Mouse (Mus musculus) neural tube, embryonic 15.5 days (tissue): ENCODE measurements around the gene Pdxp. TPM values are rescaled to one million over a fixed set of nuclear protein-coding genes. Genes with fewer than 3 reads are reported as not detected.
A peak's percentile ranks its signal among the peaks of the same experiment; 100 is the strongest.

Experiments used
- ATAC-seq: fragments of 200-750 bp; cut with Nextera tagmentation; 2 replicates; pipeline ENCODE4 v1.8.0; 2017; ENCODE audit warnings: mild to moderate bottlenecking, moderate TSS enrichment, moderate library complexity; ENCODE audit not compliant: low FRiP score
- H3K27ac ChIP-seq: fragments of 300-500 bp; sonication (generic); replicated peaks from 2 replicates; pipeline ENCODE4 v1.5.1; 2015; ENCODE audit warnings: mild to moderate bottlenecking, inconsistent platforms
- H3K27me3 ChIP-seq: fragments of 300-500 bp; sonication (generic); replicated peaks from 2 replicates; pipeline ENCODE4 v1.6.1; 2015; ENCODE audit warnings: inconsistent platforms
- H3K36me3 ChIP-seq: fragments of 300-500 bp; sonication (generic); 2 replicates; pipeline ENCODE4 v1.6.1; 2015; ENCODE audit warnings: inconsistent platforms
- H3K4me1 ChIP-seq: fragments of 300-500 bp; sonication (generic); 2 replicates; pipeline ENCODE4 v1.6.1; 2015; ENCODE audit warnings: inconsistent platforms
- H3K4me2 ChIP-seq: fragments of 300-500 bp; sonication (generic); 2 replicates; pipeline ENCODE4 v1.6.1; 2015; ENCODE audit warnings: inconsistent platforms, mild to moderate bottlenecking, moderate library complexity
- H3K4me3 ChIP-seq: fragments of 300-500 bp; sonication (generic); replicated peaks from 2 replicates; pipeline ENCODE4 v1.5.1; 2015; ENCODE audit warnings: mild to moderate bottlenecking, inconsistent platforms
- H3K9ac ChIP-seq: fragments of 300-500 bp; sonication (generic); replicated peaks from 2 replicates; pipeline ENCODE4 v1.6.1; 2015; ENCODE audit warnings: mild to moderate bottlenecking, inconsistent platforms
- H3K9me3 ChIP-seq: fragments of 300-500 bp; sonication (generic); replicated peaks from 2 replicates; pipeline ENCODE4 v1.6.1; 2016; ENCODE audit warnings: inconsistent platforms
- WGBS: fragments of 180-500 bp; shearing (Covaris S2); methylation state at CpG from one replicate; pipeline ENCODE4 v1.1.7; 2015; ENCODE audit warnings: mixed read lengths; 5-methylcytosine and 5-hydroxymethylcytosine counted together
- polyA plus RNA-seq: library from polyadenylated mRNA; unstranded; fragments of >200 nt; fragmentation: Nextera tagmentation; extraction: Ambion mirVana; gene quantifications from 2 replicates; pipeline ENCODE4 v1.2.1, GENCODE M21; 2015

Pdxp gene
- polyA plus RNA-seq, 1 experiment from 2014 or later = 76.9 TPM

GRCm38 (mm10) chr15:78930192-78930706 lies 16.5 kb downstream of the Pdxp start:
- Histone ChIP-seq H3K4me1 (peaks cover 37% of the 10 kb centered on the region), H3K36me3 (no peaks in the 10 kb centered on the region), H3K4me3 (no peak overlapping the region), H3K27ac (no peak overlapping the region), H3K9me3 (no peaks in the 10 kb centered on the region), H3K4me2 (no peak overlapping the region), H3K27me3 (0 out of 2 replicates have a peak, but pooled peaks cover 3% of the 10 kb centered on the region), H3K9ac (no peak overlapping the region)
- ATAC-seq = no peak
- WGBS = 95% methylated on average over 6 of the region's 6 CpGs

- Histone ChIP-seq H3K36me3 (no peaks in the 10 kb centered on the region), H3K27me3 (0 out of 2 replicates have a peak, but pooled peaks cover 3% of the 10 kb centered on the region), H3K9ac (no peak overlapping the region), H3K4me1 (peaks cover 37% of the 10 kb centered on the region), H3K4me2 (no peak overlapping the region), H3K9me3 (no peaks in the 10 kb centered on the region), H3K4me3 (no peak overlapping the region), H3K27ac (no peak overlapping the region)
- WGBS = 88% methylated on average over 7 of the region's 7 CpGs
- ATAC-seq = no peak
Measured at GRCm38 (mm10) chr15:78930801-78931426, 17.2 kb downstream of the Pdxp start.

- 30% methylated on average over 3 of the region's 3 CpGs for WGBS
- peaks cover 36% of the 10 kb centered on the region for H3K4me1 ChIP-seq
Measured at GRCm38 (mm10) chr15:78931577-78931976, 17.9 kb downstream of the Pdxp start.

GRCm38 (mm10) chr15:78934784-78935320 lies 21.1 kb downstream of the Pdxp start, which contains the start of gene Nol12:
Gene Nol12, plus strand, starts transcription at chr15:78934933.
- peaks cover 26% of the 10 kb centered on the region for H3K4me1 ChIP-seq
- no peaks in the 10 kb centered on the region for H3K9me3 ChIP-seq
- H3K4me3 ChIP-seq = peak within 1 kb of the TSS; percentile 76
- ATAC-seq = peak; percentile 92
- H3K9ac ChIP-seq = peak within 1 kb of the TSS; percentile 72
- peak within 1 kb of the TSS; percentile 87 for H3K27ac ChIP-seq
- peak within 1 kb of the TSS; percentile 68 for H3K4me2 ChIP-seq
- WGBS = under 1% methylated on average over 41 of the region's 42 CpGs
- H3K27me3 ChIP-seq = no peaks in the 10 kb centered on the region
- H3K36me3 ChIP-seq = peaks cover 26% of the 10 kb centered on the region

More at GRCm38 (mm10) chr15:78931577-78931976, 17.9 kb downstream of the Pdxp start:
- no peak overlapping the region for H3K9ac ChIP-seq
- 0 out of 2 replicates have a peak, but pooled peaks cover 3% of the 10 kb centered on the region for H3K27me3 ChIP-seq
- no peak overlapping the region for H3K4me3 ChIP-seq
- no peak overlapping the region for H3K4me2 ChIP-seq
- no peaks in the 10 kb centered on the region for H3K9me3 ChIP-seq
- H3K36me3 ChIP-seq = no peaks in the 10 kb centered on the region
- ATAC-seq = no peak
- H3K27ac ChIP-seq = no peak overlapping the region

- Histone ChIP-seq H3K36me3 (peaks cover 42% of the 10 kb centered on the region), H3K9me3 (no peaks in the 10 kb centered on the region), H3K4me1 (peaks cover 26% of the 10 kb centered on the region), H3K27ac (no peak overlapping the region), H3K9ac (no peak overlapping the region), H3K27me3 (no peaks in the 10 kb centered on the region), H3K4me3 (no peak overlapping the region), H3K4me2 (0 out of 2 replicates have a peak overlapping the region, but pooled peaks have one; percentile 68)
- 91% methylated on average over 12 of the region's 12 CpGs for WGBS
- no peak for ATAC-seq
Measured at GRCm38 (mm10) chr15:78936403-78936802, 22.7 kb downstream of the Pdxp start.

- H3K9me3 ChIP-seq = no peaks in the 10 kb centered on the region
- H3K4me2 ChIP-seq = no peak overlapping the region
- 86% methylated on average over 10 of the region's 10 CpGs for WGBS
- H3K9ac ChIP-seq = peak overlapping the region; percentile 20; the same call in 1 of the 2 replicates
- H3K4me1 ChIP-seq = peaks cover 26% of the 10 kb centered on the region
- ATAC-seq = no peak
- no peaks in the 10 kb centered on the region for H3K27me3 ChIP-seq
- H3K4me3 ChIP-seq = no peak overlapping the region
- no peak overlapping the region for H3K27ac ChIP-seq
- H3K36me3 ChIP-seq = peaks cover 48% of the 10 kb centered on the region
Measured at GRCm38 (mm10) chr15:78937311-78937710, 23.6 kb downstream of the Pdxp start.

GRCm38 (mm10) chr15:78937963-78938362 lies 24.2 kb downstream of the Pdxp start:
- 72% methylated on average over 2 of the region's 2 CpGs for WGBS
- H3K4me2 ChIP-seq = no peak overlapping the region
- H3K27ac ChIP-seq = no peak overlapping the region
- H3K4me1 ChIP-seq = peaks cover 30% of the 10 kb centered on the region
- H3K4me3 ChIP-seq = no peak overlapping the region
- H3K27me3 ChIP-seq = no peaks in the 10 kb centered on the region
- H3K9me3 ChIP-seq = no peaks in the 10 kb centered on the region
- no peak for ATAC-seq
- H3K36me3 ChIP-seq = peaks cover 48% of the 10 kb centered on the region
- H3K9ac ChIP-seq = no peak overlapping the region; the same call in 1 of the 2 replicates

- Histone ChIP-seq H3K9me3 (no peaks in the 10 kb centered on the region), H3K36me3 (peaks cover 48% of the 10 kb centered on the region), H3K4me3 (no peak overlapping the region), H3K4me1 (peaks cover 27% of the 10 kb centered on the region), H3K27ac (no peak overlapping the region), H3K27me3 (no peaks in the 10 kb centered on the region), H3K9ac (no peak overlapping the region), H3K4me2 (no peak overlapping the region)
- ATAC-seq = no peak
- WGBS = 95% methylated on average over 13 of the region's 13 CpGs
Measured at GRCm38 (mm10) chr15:78940325-78940724, 26.6 kb downstream of the Pdxp start.

- Histone ChIP-seq H3K9me3 (no peaks in the 10 kb centered on the region), H3K27me3 (0 out of 2 replicates have a peak, but pooled peaks cover 3% of the 10 kb centered on the region), H3K4me3 (peak overlapping the region; percentile 31), H3K27ac (peak overlapping the region; percentile 61; the same call in 1 of the 2 replicates), H3K36me3 (peaks cover 41% of the 10 kb centered on the region), H3K4me1 (peaks cover 18% of the 10 kb centered on the region), H3K4me2 (peak overlapping the region; percentile 57), H3K9ac (peak overlapping the region; percentile 41; the same call in 1 of the 2 replicates)
- 3% methylated on average over 9 of the region's 9 CpGs for WGBS
- ATAC-seq = peak; percentile 40
Measured at GRCm38 (mm10) chr15:78942663-78943062, 28.9 kb downstream of the Pdxp start.

- ATAC-seq = no peak
- Histone ChIP-seq H3K27me3 (0 out of 2 replicates have a peak, but pooled peaks cover 3% of the 10 kb centered on the region), H3K9me3 (no peaks in the 10 kb centered on the region), H3K4me3 (no peak overlapping the region), H3K36me3 (peaks cover 8% of the 10 kb centered on the region; the same call in 1 of the 2 replicates), H3K4me1 (peaks cover 31% of the 10 kb centered on the region), H3K27ac (no peak overlapping the region), H3K9ac (no peak overlapping the region), H3K4me2 (no peak overlapping the region)
- WGBS = 75% methylated on average over 7 of the region's 7 CpGs
Measured at GRCm38 (mm10) chr15:78946232-78946631, 32.5 kb downstream of the Pdxp start.

- Histone ChIP-seq H3K27me3 (0 out of 2 replicates have a peak, but pooled peaks cover 3% of the 10 kb centered on the region), H3K9me3 (no peaks in the 10 kb centered on the region), H3K9ac (peak within 1 kb of the TSS; percentile 67), H3K27ac (peak within 1 kb of the TSS; percentile 78), H3K4me3 (peak within 1 kb of the TSS; percentile 65), H3K36me3 (peaks cover 8% of the 10 kb centered on the region; the same call in 1 of the 2 replicates), H3K4me1 (peaks cover 28% of the 10 kb centered on the region), H3K4me2 (peak within 1 kb of the TSS; percentile 73)
- ATAC-seq = peak; percentile 95
- WGBS = 2% methylated on average over 24 of the region's 24 CpGs
Measured at GRCm38 (mm10) chr15:78947657-78948056, 33.9 kb downstream of the Pdxp start, which contains the start of gene Triobp. Gene Triobp, plus strand, starts transcription at chr15:78947724.
